In genomic region chr1:88276524-88277097, GRCm38 (mm10) we compare ENCODE assay signal across 8 mouse cellular contexts. TPM values are rescaled to one million over a fixed set of nuclear protein-coding genes. Genes with fewer than 3 reads are reported as not detected.
DNase-seq lines count a peak whose midpoint lies in the region; ATAC-seq lines count a peak whose summit lies in the region.

No protein-coding gene starts in this region.

- DNase-seq in heart, postnatal 10 days = no peak
- DNase-seq in ZHBTc4 (ENCODE audit: low read depth, low spot score) = peak; percentile 32
- DNase-seq in cerebellum, adult 11 months = no peak
- DNase-seq in cerebellum, adult 8-10 months = no peak

- H3K9me3 ChIP-seq in heart, embryonic 14.5 days (ENCODE audit: control insufficient read depth, low read length) = no peaks in the 10 kb centered on the region
- H3K9me3 ChIP-seq in liver, embryonic 12.5 days (replicated peaks) = no peaks in the 10 kb centered on the region
- no peaks in the 10 kb centered on the region for H3K9me3 ChIP-seq in stomach, embryonic 15.5 days

- H3K27ac ChIP-seq in heart, embryonic 14.5 days (replicated peaks in 1 of 2; ENCODE audit: control insufficient read depth in 1 of 2, insufficient read depth in 1 of 2, low read depth in 2 of 2, low read length in 2 of 2) = peak overlapping the region; percentile 83 to 85
- H3K27ac ChIP-seq in liver, embryonic 12.5 days = peak overlapping the region; percentile 85
- peak overlapping the region; percentile 80 for H3K27ac ChIP-seq in stomach, embryonic 15.5 days

- peak; percentile 11; the same call in 1 of the 2 replicates for ATAC-seq in heart, embryonic 14.5 days (ENCODE audit: insufficient number of reproducible peaks, insufficient read depth, low FRiP score, low read depth)
- peak; percentile 9 for ATAC-seq in granulocyte monocyte progenitor cell, adult 5-6 weeks (replicated peaks; ENCODE audit: poor library complexity, severe bottlenecking)
- ATAC-seq in liver, embryonic 12.5 days = peak; percentile 59
- peak; percentile 12 for ATAC-seq in stomach, embryonic 15.5 days (ENCODE audit: insufficient read depth, low FRiP score, low read depth)

- peak overlapping the region; percentile 80 for H3K9ac ChIP-seq in heart, embryonic 14.5 days (ENCODE audit: low read length)
- peak overlapping the region; percentile 79 for H3K9ac ChIP-seq in liver, embryonic 12.5 days
- H3K9ac ChIP-seq in stomach, embryonic 15.5 days = peak overlapping the region; percentile 54

- H3K4me3 ChIP-seq in heart, embryonic 14.5 days (ENCODE audit: control insufficient read depth in 1 of 2, insufficient read depth in 1 of 2, low read depth in 1 of 2, low read length in 2 of 2) = peak overlapping the region; percentile 47 to 55
- H3K4me3 ChIP-seq in liver, embryonic 12.5 days = peak overlapping the region; percentile 64
- H3K4me3 ChIP-seq in stomach, embryonic 15.5 days (replicated peaks) = peak overlapping the region; percentile 51

- H3K4me2 ChIP-seq in heart, embryonic 14.5 days (ENCODE audit: low read length) = peak overlapping the region; percentile 65
- peak overlapping the region; percentile 63 for H3K4me2 ChIP-seq in liver, embryonic 12.5 days
- peak overlapping the region; percentile 58 for H3K4me2 ChIP-seq in stomach, embryonic 15.5 days

- peaks cover 5 to 23% of the 10 kb centered on the region in 2 experiments; a peak in 3 of 4 replicates for H3K4me1 ChIP-seq in heart, embryonic 14.5 days (ENCODE audit: control insufficient read depth in 2 of 2, insufficient read depth in 2 of 2, low read length in 2 of 2)
- H3K4me1 ChIP-seq in liver, embryonic 12.5 days = peaks cover 40% of the 10 kb centered on the region
- peaks cover 13% of the 10 kb centered on the region for H3K4me1 ChIP-seq in stomach, embryonic 15.5 days

- WGBS in heart, embryonic 14.5 days = 24% methylated on average over 10 of the region's 10 CpGs
- 17% methylated on average over 10 of the region's 10 CpGs for WGBS in liver, embryonic 12.5 days (ENCODE audit: insufficient replicate concordance)
- WGBS in stomach, embryonic 15.5 days = 18% methylated on average over 10 of the region's 10 CpGs

- H3K27me3 ChIP-seq in heart, embryonic 14.5 days (ENCODE audit: control insufficient read depth, insufficient read depth, low read length) = no peaks in the 10 kb centered on the region
- H3K27me3 ChIP-seq in liver, embryonic 12.5 days (replicated peaks) = no peaks in the 10 kb centered on the region
- H3K27me3 ChIP-seq in stomach, embryonic 15.5 days (replicated peaks) = no peaks in the 10 kb centered on the region

- intact Hi-C loops in heart, postnatal 10 days (cut with DNase I) = loop anchor here (5.0 kb wide), 1 partner anchor 124 kb away; no protein-coding TSS in a partner anchor

- H3K36me3 ChIP-seq in heart, embryonic 14.5 days (ENCODE audit: control insufficient read depth, insufficient read depth, low read length) = peaks cover 45% of the 10 kb centered on the region
- H3K36me3 ChIP-seq in liver, embryonic 12.5 days = peaks cover 45% of the 10 kb centered on the region
- peaks cover 30% of the 10 kb centered on the region for H3K36me3 ChIP-seq in stomach, embryonic 15.5 days

RNA-seq across cellular contexts. Expression of gene Hjurp, which starts 0.8 kb away (rescaled TPM):
- polyA plus RNA-seq in heart, embryonic 14.5 days (2014; fragmentation: Nextera tagmentation; extraction: Ambion mirVana) = 104 TPM in 2 replicates
- 10 to 100 TPM; 43.5 to 44.5 TPM for total RNA-seq in heart, postnatal 10 days (2021)
- 116 and 136 TPM in 2 replicates for total RNA-seq in granulocyte monocyte progenitor cell, adult 5-6 weeks (2014; fragmentation: Nextera tagmentation)
- total RNA-seq in granulocyte monocyte progenitor cell, adult 5-6 weeks (2017) = 142 and 147 TPM in 2 replicates
- 104 and 106 TPM in 2 replicates for polyA plus RNA-seq in liver, embryonic 12.5 days (2016; fragmentation: Nextera tagmentation; extraction: Ambion mirVana)
- polyA plus RNA-seq in stomach, embryonic 15.5 days (2015; fragmentation: Nextera tagmentation; extraction: Ambion mirVana) = 162 and 176 TPM in 2 replicates

RNA-seq across cellular contexts. Expression of gene Trpm8, which starts 0.8 kb away (rescaled TPM):
- 0.04 TPM in 1 of 2 replicates, not detected in the other for polyA plus RNA-seq in heart, embryonic 14.5 days (2014; fragmentation: Nextera tagmentation; extraction: Ambion mirVana)
- not detected for total RNA-seq in heart, postnatal 10 days (2021)
- not detected in 2 replicates for total RNA-seq in granulocyte monocyte progenitor cell, adult 5-6 weeks (2014; fragmentation: Nextera tagmentation)
- not detected in 2 replicates for total RNA-seq in granulocyte monocyte progenitor cell, adult 5-6 weeks (2017)
- polyA plus RNA-seq in liver, embryonic 12.5 days (2016; fragmentation: Nextera tagmentation; extraction: Ambion mirVana) = not detected in 2 replicates
- polyA plus RNA-seq in stomach, embryonic 15.5 days (2015; fragmentation: Nextera tagmentation; extraction: Ambion mirVana) = not detected in 2 replicates

RNA-seq across cellular contexts. Expression of gene Mroh2a, which starts 49.8 kb away (rescaled TPM):
- polyA plus RNA-seq in heart, embryonic 14.5 days (2014; fragmentation: Nextera tagmentation; extraction: Ambion mirVana) = 0.62 and 0.77 TPM in 2 replicates
- total RNA-seq in heart, postnatal 10 days (2021) = under 1 TPM in 1 of 2 experiments, not detected in 1; 0.10 TPM
- total RNA-seq in granulocyte monocyte progenitor cell, adult 5-6 weeks (2014; fragmentation: Nextera tagmentation) = 0.34 TPM in 1 of 2 replicates, not detected in the other
- 0.10 and 0.13 TPM in 2 replicates for total RNA-seq in granulocyte monocyte progenitor cell, adult 5-6 weeks (2017)
- 0.46 and 0.61 TPM in 2 replicates for polyA plus RNA-seq in liver, embryonic 12.5 days (2016; fragmentation: Nextera tagmentation; extraction: Ambion mirVana)
- polyA plus RNA-seq in stomach, embryonic 15.5 days (2015; fragmentation: Nextera tagmentation; extraction: Ambion mirVana) = 0.94 and 1.2 TPM in 2 replicates

Comparison
In these comparisons a context has a peak if more than half of its experiments do, and no peak if none do; other contexts are left out.
1. ATAC-seq: peak in every context shown above with its lines; median percentile 59 in liver, embryonic 12.5 days; 12 in stomach, embryonic 15.5 days; 11 in heart, embryonic 14.5 days; 9 in granulocyte monocyte progenitor cell, adult 5-6 weeks.